In genomic region chr3:142196142-142196541, GRCm38 (mm10) we compare ENCODE assay signal across 19 mouse cellular contexts. TPM values are rescaled to one million over a fixed set of nuclear protein-coding genes. Genes with fewer than 3 reads are reported as not detected.
DNase-seq lines count a peak whose midpoint lies in the region; ATAC-seq and TF ChIP-seq lines count a peak whose summit lies in the region.
"Had no signal": no experiment of that assay in that cellular context is flagged by ENCODE, and none has a peak within 500 bp of the region (broad histone marks: within the 10 kb centered on the region; RNA-seq: fewer than 3 reads in every experiment).

No protein-coding gene starts in this region.

- TF ChIP-seq POLR2A in kidney, adult 2 months (IDR thresholded peaks at IDR 0.05; ENCODE audit: low read depth, low read length): no peak
- no peak for TF ChIP-seq POLR2A in lung, adult 2 months (IDR thresholded peaks at IDR 0.05; ENCODE audit: borderline replicate concordance, extremely low read depth, low read depth, low read length)

- H3K4me1 ChIP-seq in kidney, adult 2 months (ENCODE audit: control insufficient read depth, insufficient read depth, low read length): no peaks in the 10 kb centered on the region
- H3K4me1 ChIP-seq in kidney, embryonic 14.5 days (ENCODE audit: control insufficient read depth, insufficient read depth, low read length): no peaks in the 10 kb centered on the region
- no peaks in the 10 kb centered on the region for H3K4me1 ChIP-seq in lung, adult 2 months (ENCODE audit: control insufficient read depth, insufficient read depth, low read length)
- no peaks in the 10 kb centered on the region for H3K4me1 ChIP-seq in ES-E14 (ENCODE audit: control insufficient read depth in 2 of 2, insufficient read depth in 2 of 2, low read length in 2 of 2, poor library complexity in 1 of 2)
- H3K4me1 ChIP-seq in embryonic facial prominence, embryonic 10.5 days: no peaks in the 10 kb centered on the region
- H3K4me1 ChIP-seq in midbrain, embryonic 11.5 days (ENCODE audit: control insufficient read depth, insufficient read depth, low read length): no peaks in the 10 kb centered on the region
- H3K4me1 ChIP-seq: heart, embryonic 15.5 days; limb, embryonic 13.5 days; midbrain, embryonic 10.5 days had no signal

- no peaks in the 10 kb centered on the region for H3K36me3 ChIP-seq in kidney, adult 2 months (ENCODE audit: control insufficient read depth, insufficient read depth, low read length)
- H3K36me3 ChIP-seq in kidney, embryonic 14.5 days (ENCODE audit: control insufficient read depth, insufficient read depth, low read length): no peaks in the 10 kb centered on the region
- H3K36me3 ChIP-seq in ES-E14 (ENCODE audit: control insufficient read depth, insufficient read depth, low read length, poor library complexity, severe bottlenecking): no peaks in the 10 kb centered on the region
- no peaks in the 10 kb centered on the region for H3K36me3 ChIP-seq in embryonic facial prominence, embryonic 10.5 days (replicated peaks)
- no peaks in the 10 kb centered on the region for H3K36me3 ChIP-seq in midbrain, embryonic 11.5 days (ENCODE audit: control insufficient read depth, insufficient read depth, low read length)
- H3K36me3 ChIP-seq: heart, embryonic 15.5 days; limb, embryonic 13.5 days; midbrain, embryonic 10.5 days had no signal

- H3K27ac ChIP-seq in kidney, adult 2 months (ENCODE audit: insufficient read depth, low read depth, low read length): no peak overlapping the region
- no peak overlapping the region for H3K27ac ChIP-seq in kidney, embryonic 14.5 days (ENCODE audit: low read depth, low read length)
- H3K27ac ChIP-seq in ES-E14 (ENCODE audit: insufficient read depth, low read depth, low read length, poor library complexity, severe bottlenecking): no peak overlapping the region
- H3K27ac ChIP-seq in embryonic facial prominence, embryonic 10.5 days (replicated peaks): no peak overlapping the region
- no peak overlapping the region for H3K27ac ChIP-seq in midbrain, embryonic 11.5 days (ENCODE audit: low read depth, low read length)
- H3K27ac ChIP-seq: heart, embryonic 15.5 days; hindbrain, embryonic 14.5 days; limb, embryonic 13.5 days; midbrain, embryonic 10.5 days had no signal

- no peak for ATAC-seq in kidney, embryonic 14.5 days (ENCODE audit: low FRiP score, low TSS enrichment)
- no peak for ATAC-seq in midbrain, embryonic 11.5 days (ENCODE audit: low FRiP score)

- WGBS in kidney, adult 2 months: 89% methylated on average over 8 of the region's 8 CpGs
- WGBS in kidney, embryonic 14.5 days: 88% methylated on average over 8 of the region's 8 CpGs
- WGBS in lung, adult 2 months: 86% methylated on average over 8 of the region's 8 CpGs
- WGBS in embryonic facial prominence, embryonic 10.5 days: 87% methylated on average over 8 of the region's 8 CpGs
- 84% methylated on average over 8 of the region's 8 CpGs for WGBS in midbrain, embryonic 11.5 days

- H3K9ac ChIP-seq in kidney, embryonic 14.5 days (ENCODE audit: low read depth, low read length): no peak overlapping the region
- H3K9ac ChIP-seq in ES-E14 (ENCODE audit: insufficient read depth, low read depth, low read length, poor library complexity, severe bottlenecking): no peak overlapping the region
- no peak overlapping the region for H3K9ac ChIP-seq in midbrain, embryonic 11.5 days (ENCODE audit: low read length)
- H3K9ac ChIP-seq: heart, embryonic 15.5 days; hindbrain, embryonic 14.5 days; limb, embryonic 13.5 days had no signal

- no peak overlapping the region for H3K4me3 ChIP-seq in kidney, adult 2 months (ENCODE audit: insufficient read depth, low read depth, low read length)
- H3K4me3 ChIP-seq in kidney, embryonic 14.5 days (ENCODE audit: low read length): no peak overlapping the region
- no peak overlapping the region for H3K4me3 ChIP-seq in lung, adult 2 months (replicated peaks; ENCODE audit: extremely low read depth, low read depth, low read length)
- H3K4me3 ChIP-seq in ES-E14 (ENCODE audit: insufficient read depth in 1 of 2, low read depth in 1 of 2, low read length in 2 of 2, poor library complexity in 1 of 2, severe bottlenecking in 1 of 2): no peak overlapping the region
- no peak overlapping the region for H3K4me3 ChIP-seq in embryonic facial prominence, embryonic 10.5 days
- no peak overlapping the region for H3K4me3 ChIP-seq in midbrain, embryonic 11.5 days (ENCODE audit: low read depth, low read length)
- H3K4me3 ChIP-seq: erythroblast, embryonic 14.5 days; heart, embryonic 15.5 days; limb, embryonic 13.5 days; midbrain, embryonic 10.5 days had no signal

- 0 out of 2 replicates have a peak, but pooled peaks have one; percentile 30 for TF ChIP-seq CTCF in kidney, adult 2 months (conservative IDR thresholded peaks at IDR 0.05; ENCODE audit: insufficient read depth, insufficient read length, low read depth, low read length)
- TF ChIP-seq CTCF in lung, adult 2 months (IDR thresholded peaks at IDR 0.05; ENCODE audit: insufficient read depth, low read length): peak; percentile 36; the same call in 1 of the 2 replicates

- H3K27me3 ChIP-seq in kidney, adult 2 months (replicated peaks; ENCODE audit: control insufficient read depth, insufficient read depth, low read length): no peaks in the 10 kb centered on the region; the same call in 1 of the 2 replicates
- H3K27me3 ChIP-seq in kidney, embryonic 14.5 days (ENCODE audit: control insufficient read depth, insufficient read depth, low read length): no peaks in the 10 kb centered on the region
- no peaks in the 10 kb centered on the region for H3K27me3 ChIP-seq in embryonic facial prominence, embryonic 10.5 days (replicated peaks; ENCODE audit: low read depth, poor library complexity, severe bottlenecking)
- no peaks in the 10 kb centered on the region for H3K27me3 ChIP-seq in midbrain, embryonic 11.5 days (ENCODE audit: control insufficient read depth, insufficient read depth, low read length)
- H3K27me3 ChIP-seq: heart, embryonic 15.5 days had no signal

- H3K4me2 ChIP-seq in kidney, embryonic 14.5 days (replicated peaks; ENCODE audit: low read depth, low read length): no peak overlapping the region
- no peak overlapping the region for H3K4me2 ChIP-seq in midbrain, embryonic 11.5 days
- H3K4me2 ChIP-seq: heart, embryonic 15.5 days; hindbrain, embryonic 14.5 days; limb, embryonic 13.5 days had no signal

- in situ Hi-C loops in ES-E14 (cut with MboI; ENCODE audit: low sequenced_read_pairs in 2 of 2, unreplicated experiment in 2 of 2): no loop called here

- DNase-seq in kidney, adult 2 months: no peak
- DNase-seq in lung, adult 2 months: no peak
- no peak for DNase-seq in lung, postnatal 25 days (ENCODE audit: low spot score)
- peak; percentile 35 for DNase-seq in ES-E14 (ENCODE audit: low read depth, low spot score)
- peak; percentile 9 for DNase-seq in induced T-regulatory cell, adult 2 months (ENCODE audit: low read depth)
- DNase-seq in embryonic facial prominence, embryonic 10.5 days (ENCODE audit: low spot score): no peak
- no peak for DNase-seq in midbrain, embryonic 11.5 days (ENCODE audit: low spot score, missing footprints)
- DNase-seq: cerebellum, adult 9-10 months; gastrocnemius, postnatal 36 days; layer of hippocampus, postnatal 36 days; lung, postnatal 10 days; right cerebral cortex, postnatal 25 days; thymus, postnatal 14 days had no signal

- 0 out of 2 replicates have a peak, but pooled peaks cover 2% of the 10 kb centered on the region for H3K9me3 ChIP-seq in kidney, embryonic 14.5 days (ENCODE audit: control insufficient read depth, low read length)
- H3K9me3 ChIP-seq in ES-E14 (ENCODE audit: control insufficient read depth, insufficient read depth, low read depth, low read length): no peaks in the 10 kb centered on the region
- H3K9me3 ChIP-seq in embryonic facial prominence, embryonic 10.5 days: peaks cover 4% of the 10 kb centered on the region
- H3K9me3 ChIP-seq in midbrain, embryonic 11.5 days (ENCODE audit: control insufficient read depth, low read length): no peaks in the 10 kb centered on the region
- H3K9me3 ChIP-seq: heart, embryonic 15.5 days; midbrain, embryonic 10.5 days had no signal

TF ChIP-seq in ES-E14, 5 proteins besides CTCF, POLR2A, EP300 and RAD21:
- TF ChIP-seq ZC3H11A (IDR thresholded peaks at IDR 0.05; ENCODE audit: borderline replicate concordance, low read depth, low read length) (0 out of 2 replicates have a peak, but pooled peaks have one; percentile 10), ZNF384 (IDR thresholded peaks at IDR 0.05; ENCODE audit: low read depth, low read length) (no peak), MAFK (IDR thresholded peaks at IDR 0.05; ENCODE audit: insufficient read depth, low read depth, low read length) (no peak)

RNA-seq across cellular contexts. Expression of gene Bmpr1b, which starts 26.9 kb away (rescaled TPM):
- 1.4 and 2.0 TPM in 2 replicates for polyA plus RNA-seq in kidney, adult 2 months (2012; rRNA removed)
- 4.8 and 12.3 TPM in 2 replicates for polyA plus RNA-seq in kidney, embryonic 14.5 days (2014; fragmentation: Nextera tagmentation; extraction: Ambion mirVana)
- polyA plus RNA-seq in lung, adult 2 months (2012; rRNA removed): 0.80 and 1.3 TPM in 2 replicates
- total RNA-seq in ES-E14 (2012; rRNA removed): 0.85 and 1.2 TPM in 2 replicates
- polyA plus RNA-seq in embryonic facial prominence, embryonic 10.5 days (2016; fragmentation: Nextera tagmentation; extraction: Ambion mirVana): 10.3 and 14.1 TPM in 2 replicates
- 5.5 and 6.0 TPM in 2 replicates for polyA plus RNA-seq in midbrain, embryonic 11.5 days (2014; fragmentation: Nextera tagmentation; extraction: Ambion mirVana)
- polyA plus RNA-seq: erythroblast, embryonic 14.5 days had no signal

Comparison
In these comparisons a context has a peak if more than half of its experiments do, and no peak if none do; other contexts are left out.
1. DNase-seq: peak in ES-E14 (single experiment) and induced T-regulatory cell, adult 2 months (single experiment); none in kidney, adult 2 months (single experiment), lung, adult 2 months (single experiment), lung, postnatal 25 days (single experiment), embryonic facial prominence, embryonic 10.5 days (single experiment) and midbrain, embryonic 11.5 days (single experiment).